Mouse (Mus musculus): ENCODE results near the gene Ankzf1.

Gene Ankzf1

DNA sequence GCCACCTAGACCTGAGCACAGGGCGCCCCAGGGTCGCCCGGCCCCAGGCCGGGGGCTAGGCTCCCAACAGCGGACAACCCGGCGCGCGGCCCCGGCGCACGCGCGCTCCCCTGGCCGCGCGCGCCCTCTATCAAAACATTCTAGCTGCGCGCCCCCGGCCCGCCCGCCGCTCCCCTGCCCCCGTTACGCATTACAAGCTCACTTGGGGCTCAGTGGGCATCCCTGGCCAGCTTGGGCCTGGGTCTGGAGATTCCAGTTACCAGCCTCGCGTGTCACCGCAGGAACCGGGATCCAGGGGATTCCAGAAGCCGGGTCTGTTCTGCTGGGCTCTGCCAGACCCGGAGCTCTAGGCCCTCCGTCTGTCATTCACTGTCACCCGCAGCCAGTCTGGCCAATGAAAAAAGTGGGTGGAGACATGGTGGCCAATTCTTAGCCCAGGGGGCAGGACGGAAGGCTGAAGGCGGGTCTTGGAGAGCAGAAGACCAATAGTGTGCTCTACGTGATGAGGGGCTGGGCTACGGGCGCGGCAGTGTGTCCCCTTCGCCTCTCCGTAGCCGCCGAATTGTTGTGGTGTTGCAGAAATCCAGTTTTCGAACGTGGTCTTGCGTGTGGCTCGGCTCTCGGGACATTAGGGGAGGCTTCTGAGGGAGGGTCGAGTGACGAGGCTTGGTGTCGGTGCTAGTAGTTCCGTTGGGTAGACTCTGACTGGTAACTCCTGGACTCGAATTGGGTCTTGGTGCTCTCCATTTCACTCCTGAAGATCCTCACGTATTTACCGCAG, at the start of gene Ankzf1, which contains the start of gene Atg9a:
Gene Ankzf1 (plus strand): TSS at position 530 of the 781 bp plus-strand sequence.
Gene Atg9a (minus strand): TSS at position 575 of the 781 bp plus-strand sequence.
- peak; percentile 93 for DNase-seq (ENCODE audit: low spot score)

DNA sequence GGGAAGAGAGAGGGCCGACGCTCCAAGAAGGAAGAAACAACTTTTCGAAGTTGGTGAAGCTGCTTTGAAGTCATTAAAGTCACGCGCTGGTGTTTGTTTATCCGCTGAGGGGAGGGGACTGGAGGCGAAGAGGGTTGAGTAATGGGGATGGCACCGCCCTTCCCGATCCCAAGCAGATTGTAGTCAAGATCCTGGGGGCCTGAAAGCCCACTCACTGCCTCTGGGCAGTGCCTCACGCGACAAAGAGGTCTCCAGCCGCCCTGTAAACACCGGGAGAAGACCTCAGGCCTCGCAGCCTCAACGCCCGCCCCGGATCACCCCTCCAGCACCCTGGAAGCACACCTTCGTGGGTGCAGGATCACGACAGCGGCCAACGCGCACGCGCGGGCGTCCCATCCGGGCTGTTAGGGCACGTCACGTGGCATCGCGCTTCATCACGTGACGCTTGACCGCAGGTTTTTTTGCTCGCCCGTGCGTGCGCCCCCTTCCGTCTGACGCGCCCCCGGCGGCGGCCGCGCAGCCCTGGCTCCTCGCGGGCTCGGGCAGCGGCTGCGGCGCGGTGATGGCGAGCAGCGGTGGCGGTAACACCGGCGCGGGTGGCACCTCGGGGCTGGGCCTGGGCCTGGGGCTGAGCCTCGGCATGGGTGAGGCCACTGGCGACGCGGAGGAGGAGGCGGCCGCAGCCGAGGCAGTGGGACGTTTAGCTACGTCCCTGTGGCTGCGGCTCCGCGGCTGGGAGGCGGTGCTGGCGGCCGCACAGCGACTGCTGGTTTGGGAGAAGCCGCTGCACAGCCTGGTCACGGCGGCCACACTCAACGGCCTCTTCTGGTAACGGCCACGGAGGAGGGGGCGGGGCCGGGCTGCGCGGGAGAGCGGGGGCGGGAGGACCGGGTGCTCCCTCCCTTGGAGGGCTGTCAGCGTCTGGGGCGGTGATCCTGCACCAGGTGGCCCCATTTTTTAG, 49.4 kb upstream of the Ankzf1 start, which contains the start of the genes Cnppd1 and Retreg2:
Gene Cnppd1 (minus strand): TSS at position 411 of the 961 bp plus-strand sequence.
Gene Retreg2 (plus strand): TSS at position 478 of the 961 bp plus-strand sequence.
- DNase-seq (ENCODE audit: low spot score): peak; percentile 98

DNA sequence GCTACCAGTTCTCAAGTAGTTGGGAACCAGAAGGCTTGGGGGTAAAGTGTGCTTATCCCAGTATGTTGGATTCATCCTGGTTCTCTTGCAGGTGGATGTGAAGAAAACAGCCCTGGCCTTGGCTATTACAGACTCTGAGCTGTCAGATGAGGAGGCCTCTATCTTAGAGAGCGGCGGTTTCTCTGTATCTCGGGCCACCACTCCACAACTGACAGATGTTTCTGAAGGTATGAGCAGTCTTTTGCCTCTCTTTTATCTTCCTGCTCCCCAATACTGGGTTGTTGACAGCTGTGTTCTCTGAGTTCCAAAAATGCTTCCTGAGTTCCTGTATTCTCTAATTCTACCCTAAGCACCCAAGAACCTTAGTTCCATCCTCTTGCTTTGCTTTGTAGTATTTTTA, 46.4 kb upstream of the Ankzf1 start:
- DNase-seq (ENCODE audit: low spot score): no peak

DNA sequence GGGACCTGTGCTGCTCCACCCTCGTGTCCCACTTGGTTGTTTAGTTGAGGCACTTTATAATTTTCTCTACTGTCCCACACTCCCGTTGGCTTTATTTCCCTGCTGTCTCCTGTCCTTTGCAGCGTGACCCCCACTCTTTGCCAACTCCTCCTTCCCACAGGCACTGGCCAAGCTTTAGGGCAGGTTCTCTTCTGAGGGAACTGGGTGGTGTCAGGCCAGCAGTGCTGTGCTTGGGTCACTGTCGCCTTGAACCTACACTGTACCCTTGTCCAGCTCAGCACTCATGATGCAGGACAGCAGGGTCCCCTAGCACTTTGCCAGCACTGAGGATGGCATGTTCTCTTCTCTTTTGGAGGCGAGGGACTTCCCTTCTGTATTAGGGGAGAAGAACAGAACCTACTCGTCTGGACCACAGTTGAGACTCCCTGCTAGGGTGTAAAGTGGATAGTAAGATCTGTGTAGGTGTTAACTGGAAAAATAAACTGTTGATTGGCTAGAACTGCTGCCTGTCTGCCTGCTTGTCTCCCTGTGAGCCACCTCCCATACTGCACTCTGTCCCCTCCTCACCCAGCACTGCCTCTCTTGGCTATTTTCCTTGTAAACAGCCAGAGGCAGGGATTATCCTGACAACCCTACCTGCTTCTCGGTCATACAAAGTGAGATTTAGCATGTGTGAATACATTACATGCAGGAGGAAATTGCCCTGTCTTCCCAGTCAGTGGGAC, 44.4 kb upstream of the Ankzf1 start:
- DNase-seq (ENCODE audit: low spot score): no peak

DNA sequence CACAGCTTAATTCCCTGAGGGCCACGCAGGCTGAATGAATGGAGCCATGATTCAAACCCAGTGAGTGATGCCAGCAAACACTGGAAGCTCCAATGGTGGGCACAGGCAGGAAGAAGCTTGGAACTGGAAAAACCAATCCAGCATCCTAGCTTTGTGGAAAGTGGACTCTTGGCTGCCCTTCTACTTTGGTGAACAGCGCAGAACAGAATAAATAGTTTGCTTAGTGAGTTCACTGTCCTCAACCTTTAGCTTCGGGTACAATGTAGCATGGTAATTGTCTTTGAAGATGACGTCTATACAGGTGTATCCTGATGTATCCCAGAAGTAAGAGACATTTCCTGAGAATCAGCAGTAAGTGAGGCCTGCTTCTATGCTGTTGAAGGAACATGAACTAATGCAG, 43.2 kb upstream of the Ankzf1 start:
- no peak for DNase-seq (ENCODE audit: low spot score)

DNA sequence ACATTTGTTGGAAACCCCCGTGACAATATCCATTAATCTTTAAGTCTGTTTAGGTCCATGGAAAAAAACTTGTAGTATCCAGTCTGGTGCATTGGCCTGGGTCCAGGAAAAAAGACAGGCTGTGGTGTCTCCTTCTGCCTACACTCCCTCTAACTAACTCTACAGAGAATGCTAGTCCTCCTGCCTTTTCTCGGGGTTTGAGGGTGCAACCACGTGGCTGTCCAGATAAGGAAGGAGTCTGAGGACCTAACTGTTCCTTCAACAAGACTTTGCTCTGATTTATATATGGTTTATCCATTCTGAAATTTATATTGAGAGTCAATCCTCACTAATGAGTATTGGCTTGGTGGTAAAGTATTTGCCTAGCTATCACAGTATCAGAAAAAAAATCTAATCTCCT, 36.1 kb upstream of the Ankzf1 start:
- DNase-seq (ENCODE audit: low spot score): no peak

DNA sequence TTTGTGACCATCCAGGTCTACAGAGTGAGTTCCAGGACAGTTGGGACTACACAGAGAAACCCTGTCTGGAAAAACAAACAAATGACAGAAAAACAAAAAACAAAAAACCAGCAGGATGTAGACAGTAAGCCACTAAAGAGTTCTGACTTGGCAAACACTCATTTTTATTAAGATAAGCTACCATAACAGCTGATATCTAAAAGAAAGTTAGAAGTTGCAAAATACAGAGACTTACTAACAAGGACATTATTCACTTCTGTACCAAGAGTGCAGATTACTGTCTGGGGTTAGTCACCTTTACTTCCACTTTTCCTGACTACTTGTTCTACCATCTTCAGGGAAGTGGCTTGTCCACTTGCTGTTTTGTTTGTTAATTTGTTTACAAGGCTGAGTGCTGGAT, 33.0 kb upstream of the Ankzf1 start:
- no peak for DNase-seq (ENCODE audit: low spot score)

DNA sequence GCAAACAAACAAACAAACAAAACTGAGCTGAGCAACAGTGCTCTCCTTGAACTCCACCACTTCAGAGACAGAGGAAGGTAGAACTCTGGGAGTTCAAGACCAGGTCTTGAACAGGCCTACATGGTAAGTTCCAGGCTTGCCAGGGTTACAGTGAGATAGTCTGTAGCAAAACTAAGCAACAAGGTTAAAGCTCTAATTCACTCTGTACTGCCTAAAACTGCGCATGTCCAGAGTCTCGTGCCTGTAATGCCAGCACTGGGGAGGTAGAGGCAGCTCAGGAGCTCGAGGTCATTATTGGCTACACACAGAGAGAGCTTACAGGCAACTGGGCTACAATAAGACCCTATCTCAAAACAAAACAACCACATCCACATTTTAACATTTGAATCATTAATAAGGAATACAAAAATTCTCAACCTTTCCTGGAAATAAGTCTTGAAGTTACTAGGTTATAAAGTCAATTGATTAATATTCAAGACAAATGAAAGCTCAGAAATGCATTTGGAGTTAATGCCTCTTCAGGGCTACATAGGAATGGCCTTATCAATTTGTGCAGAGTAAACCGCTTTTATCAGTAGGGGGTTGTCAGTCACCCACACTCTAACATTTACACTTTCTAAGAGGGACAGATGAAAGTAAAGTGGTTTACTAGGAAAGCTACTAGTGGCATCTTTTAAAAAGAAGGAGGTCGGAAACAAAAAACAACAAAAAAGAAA, 32.3 kb upstream of the Ankzf1 start:
- DNase-seq (ENCODE audit: low spot score): no peak

DNA sequence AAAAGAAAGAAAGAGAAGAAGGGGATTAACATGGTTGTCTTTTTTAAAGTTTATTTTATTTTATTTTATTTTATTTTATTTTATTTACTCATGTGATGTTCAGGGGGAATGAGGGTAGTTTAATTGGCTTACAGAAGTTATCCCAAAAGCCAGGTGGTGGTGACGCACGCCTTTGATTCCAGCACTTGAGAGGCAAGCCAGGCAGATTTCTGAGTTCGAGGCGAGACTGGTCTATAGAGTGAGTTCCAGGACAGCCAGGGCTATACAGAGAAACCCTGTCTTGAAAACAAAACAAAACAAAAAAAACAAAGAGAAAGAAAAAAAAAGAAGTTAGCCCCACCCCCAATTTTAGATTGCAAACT, 31.7 kb upstream of the Ankzf1 start:
- DNase-seq (ENCODE audit: low spot score): no peak

DNA sequence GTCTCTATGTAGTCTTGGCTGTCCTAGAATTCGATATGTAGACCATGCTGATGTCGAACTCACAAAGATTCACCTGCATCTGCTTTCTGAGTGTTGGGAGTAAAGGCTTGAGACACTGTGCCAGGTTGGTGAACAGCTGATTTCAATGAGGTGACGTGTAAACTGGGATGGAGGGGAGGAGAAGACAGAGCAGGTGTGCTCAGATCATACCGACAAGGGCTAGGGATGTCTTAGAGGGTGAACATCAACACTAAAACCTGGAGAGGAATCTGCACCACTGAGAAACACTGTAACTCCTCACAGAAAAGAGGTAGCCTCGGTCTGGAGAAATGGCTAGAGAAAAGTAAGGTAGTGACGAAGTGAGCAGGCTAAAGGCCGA, 23.9 kb upstream of the Ankzf1 start:
- no peak for DNase-seq (ENCODE audit: low spot score)

DNA sequence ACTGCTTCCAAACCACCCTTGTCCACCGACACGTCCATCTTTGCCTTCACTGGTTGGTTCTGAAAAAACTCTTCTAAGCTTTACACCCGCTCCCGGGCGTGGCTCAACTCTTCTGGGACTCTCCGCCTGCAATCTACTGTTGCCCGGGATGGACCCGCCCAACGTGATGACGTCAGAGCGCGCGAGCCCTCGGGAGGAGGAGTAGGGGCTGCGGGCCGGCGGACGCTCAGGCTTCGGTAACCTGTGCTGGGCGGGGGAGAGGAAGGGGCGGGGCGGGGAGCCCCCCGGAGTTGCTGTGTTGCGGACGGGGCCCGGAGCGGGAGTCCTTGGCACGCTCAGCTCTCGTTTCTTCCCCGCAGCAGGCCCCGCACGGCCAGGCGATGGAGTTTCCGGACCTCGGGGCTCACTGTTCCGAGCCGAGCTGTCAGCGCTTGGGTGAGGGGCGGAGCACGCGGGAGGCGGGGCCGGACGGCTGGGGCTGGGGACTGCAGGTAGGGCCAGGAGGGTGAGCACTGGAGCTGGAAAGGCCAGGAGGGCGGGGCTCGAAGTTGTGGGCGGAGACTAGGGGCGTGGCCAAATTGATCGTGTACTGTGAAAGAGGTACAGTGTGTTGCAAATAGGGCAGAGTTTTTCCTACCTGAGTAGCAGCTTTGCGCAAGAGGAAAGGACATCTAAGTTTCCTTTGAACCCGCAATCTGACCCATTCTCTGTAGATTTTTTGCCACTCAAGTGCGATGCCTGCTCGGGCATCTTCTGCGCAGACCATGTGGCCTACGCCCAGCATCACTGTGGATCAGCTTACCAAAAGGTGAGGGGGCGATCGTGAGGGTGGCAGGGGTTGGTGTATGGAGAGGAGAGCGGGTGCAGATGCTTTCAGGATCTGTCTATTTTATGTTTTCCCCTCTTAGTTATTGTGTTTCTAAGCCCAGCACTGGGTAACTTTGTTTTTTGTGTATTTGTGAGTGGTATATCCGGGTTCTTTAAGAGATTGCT, 23.2 kb upstream of the Ankzf1 start, which contains the start of gene Zfand2b:
Gene Zfand2b (plus strand): TSS at position 175 of the 993 bp plus-strand sequence.
- peak; percentile 97 for DNase-seq (ENCODE audit: low spot score)

DNA sequence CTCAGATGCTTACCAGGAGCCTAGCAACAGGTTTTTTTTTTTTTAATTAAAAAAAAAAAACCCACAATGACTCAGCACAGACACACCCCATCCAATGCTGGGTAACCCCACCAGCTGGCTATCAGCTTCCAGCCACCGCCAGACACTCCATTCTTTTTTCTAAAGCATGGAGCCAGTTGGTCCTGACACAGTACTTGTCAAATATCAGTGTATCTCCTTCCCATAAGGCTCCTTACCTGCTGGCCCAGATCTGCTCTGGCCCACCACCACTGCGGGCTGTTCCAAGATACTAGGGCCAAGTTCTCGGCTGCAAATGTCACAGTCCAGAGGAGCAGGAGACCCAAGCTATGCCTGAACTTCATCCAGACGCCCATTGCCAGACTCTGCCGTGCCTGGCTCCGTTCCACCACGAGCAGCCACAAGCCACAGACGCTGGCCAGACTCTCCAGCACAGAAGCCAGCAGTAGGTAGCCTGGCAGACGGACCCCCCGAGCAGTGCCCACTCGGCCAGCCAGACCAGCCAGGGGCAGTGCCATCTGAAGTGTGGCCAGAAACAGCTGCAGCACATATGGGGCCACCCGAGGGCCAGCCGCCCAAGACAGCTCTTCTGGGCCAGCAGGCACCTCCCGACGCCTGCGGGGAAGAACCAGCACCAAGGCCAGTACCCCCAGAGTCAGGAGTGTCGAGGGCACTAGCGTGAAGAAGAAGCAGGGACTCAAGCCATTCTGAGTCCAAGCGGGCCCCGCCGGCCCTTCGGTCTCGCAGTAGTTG, 12.4 kb upstream of the Ankzf1 start:
- DNase-seq (ENCODE audit: low spot score): peak; percentile 65

DNA sequence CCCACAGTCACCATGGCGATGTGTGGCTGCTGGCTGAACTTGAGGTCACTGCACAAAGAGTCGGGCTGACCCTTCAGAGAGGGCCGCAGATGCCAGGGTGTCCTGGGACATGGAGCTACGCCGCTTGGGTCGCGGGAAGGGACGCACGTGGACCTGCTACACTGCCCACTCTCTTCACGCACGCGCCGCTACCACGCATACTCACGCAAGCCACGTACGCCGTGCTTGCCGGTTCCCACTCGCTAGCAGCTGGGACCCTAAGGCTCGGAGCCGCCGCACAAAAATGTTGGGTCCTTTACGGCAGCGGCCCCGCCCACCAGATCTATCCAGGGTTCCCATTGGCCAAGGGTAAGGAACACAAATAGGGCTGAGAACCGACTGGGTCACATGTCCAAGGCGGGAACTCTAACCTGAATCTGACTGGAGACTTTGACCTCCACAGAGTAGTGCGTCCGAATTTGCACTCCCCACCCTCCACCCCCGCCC, 11.8 kb upstream of the Ankzf1 start, which contains the start of gene Abcb6:
Gene Abcb6 (minus strand): TSS at position 288 of the 486 bp plus-strand sequence.
- peak; percentile 82 for DNase-seq (ENCODE audit: low spot score)

DNA sequence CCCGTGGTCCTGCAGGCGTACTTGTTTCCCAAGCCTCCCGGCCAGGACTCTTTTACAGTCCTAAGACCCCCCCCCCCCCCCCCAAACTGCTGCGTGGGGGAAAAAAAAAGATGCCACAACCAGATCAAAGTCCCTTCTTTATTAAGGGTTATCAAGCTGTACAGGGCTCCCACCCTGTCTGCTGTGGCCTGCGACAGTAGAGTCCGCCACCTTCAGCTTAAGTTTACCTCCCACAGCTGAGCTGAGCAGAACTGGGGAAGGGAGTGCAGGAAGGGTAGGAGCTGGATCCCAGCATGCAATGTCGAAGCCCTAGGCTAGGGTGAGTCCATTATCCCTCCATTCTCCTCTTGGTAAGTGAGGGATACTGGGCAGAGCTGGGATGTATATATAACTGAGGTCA, 11.2 kb upstream of the Ankzf1 start:
- no peak for DNase-seq (ENCODE audit: low spot score)

DNA sequence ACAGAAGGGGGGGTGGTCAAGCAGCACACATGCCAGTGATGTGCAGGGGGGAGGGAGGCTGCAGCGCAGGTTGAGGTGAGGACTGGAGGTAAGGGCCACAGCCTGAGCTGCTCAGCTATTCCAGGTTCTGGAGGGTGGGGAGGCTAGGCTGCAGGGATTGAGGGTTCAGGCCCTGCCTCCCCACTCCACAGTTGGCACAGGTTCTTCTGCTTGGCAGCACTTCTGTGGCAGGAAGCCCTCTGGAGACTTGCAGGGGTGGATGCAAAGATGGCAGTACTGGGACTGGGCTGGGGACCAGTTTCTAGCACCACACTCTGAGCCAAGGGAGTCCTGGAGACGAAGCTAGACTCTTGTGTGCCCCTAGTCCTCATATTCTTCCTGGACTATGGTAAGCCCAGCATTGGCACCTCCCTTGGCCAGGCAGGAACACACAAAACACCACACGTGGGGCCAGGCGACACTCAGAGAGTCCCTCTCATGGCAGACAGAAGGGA, 10.5 kb upstream of the Ankzf1 start:
- no peak for DNase-seq (ENCODE audit: low spot score)

DNA sequence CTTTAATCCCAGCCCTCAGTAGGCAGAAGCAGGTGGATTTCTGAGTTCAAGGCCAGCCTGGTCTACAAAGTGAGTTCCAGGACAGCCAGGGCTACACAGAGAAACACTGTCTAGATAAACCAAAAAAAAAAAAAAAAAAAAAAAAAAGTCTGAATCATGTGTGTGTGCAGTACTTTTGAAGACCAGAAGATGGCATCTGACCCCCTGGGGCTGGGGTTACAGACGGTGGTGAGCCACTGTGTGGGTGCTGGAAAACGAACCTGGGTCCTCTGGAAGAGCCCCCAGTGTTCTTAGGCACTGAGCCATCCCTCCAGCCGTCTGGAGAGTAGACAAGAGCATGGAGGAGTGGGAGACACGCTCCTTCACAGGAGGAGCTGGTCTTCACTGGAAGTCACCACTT, 9.8 kb upstream of the Ankzf1 start:
- DNase-seq (ENCODE audit: low spot score): no peak

DNA sequence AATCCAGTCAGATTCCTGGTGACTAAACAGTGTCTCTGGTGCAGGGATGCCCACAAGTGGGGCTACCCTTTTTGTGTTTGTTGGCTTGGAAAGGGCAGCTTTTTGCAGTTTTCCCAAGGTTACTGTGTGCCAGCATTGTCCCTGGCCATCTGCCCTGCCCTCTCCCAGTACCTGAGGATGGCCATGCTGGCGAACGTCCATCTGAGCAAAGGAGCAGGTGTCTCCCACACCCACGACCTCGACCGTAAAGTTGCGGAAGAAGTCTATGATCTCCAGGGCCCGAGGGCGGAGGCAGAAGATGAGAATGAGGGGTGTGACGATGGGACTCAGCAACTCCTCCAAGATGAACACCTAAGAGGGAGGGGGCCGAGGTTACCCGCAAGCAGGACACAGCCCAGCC, 6.5 kb upstream of the Ankzf1 start:
- no peak for DNase-seq (ENCODE audit: low spot score)

DNA sequence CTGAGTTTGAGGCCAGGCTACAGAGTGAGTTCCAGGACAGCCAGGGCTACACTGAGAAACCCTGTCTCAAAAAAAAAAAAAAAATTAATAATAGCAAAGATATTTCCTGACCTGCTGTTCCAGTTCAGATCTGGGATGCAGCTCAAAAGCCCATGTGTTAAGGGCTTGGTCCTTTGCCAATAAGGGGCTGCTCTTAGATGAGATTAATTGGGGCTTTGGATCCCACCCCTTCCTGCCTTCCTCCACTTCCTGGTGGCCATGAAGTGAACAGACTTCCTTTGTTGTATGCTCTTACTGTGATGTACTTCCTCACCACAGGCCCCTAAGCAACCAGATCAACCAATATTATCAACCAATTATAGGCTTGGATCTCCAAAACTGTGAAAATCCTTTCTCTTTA, 4.8 kb upstream of the Ankzf1 start:
- no peak for DNase-seq (ENCODE audit: low spot score)

DNA sequence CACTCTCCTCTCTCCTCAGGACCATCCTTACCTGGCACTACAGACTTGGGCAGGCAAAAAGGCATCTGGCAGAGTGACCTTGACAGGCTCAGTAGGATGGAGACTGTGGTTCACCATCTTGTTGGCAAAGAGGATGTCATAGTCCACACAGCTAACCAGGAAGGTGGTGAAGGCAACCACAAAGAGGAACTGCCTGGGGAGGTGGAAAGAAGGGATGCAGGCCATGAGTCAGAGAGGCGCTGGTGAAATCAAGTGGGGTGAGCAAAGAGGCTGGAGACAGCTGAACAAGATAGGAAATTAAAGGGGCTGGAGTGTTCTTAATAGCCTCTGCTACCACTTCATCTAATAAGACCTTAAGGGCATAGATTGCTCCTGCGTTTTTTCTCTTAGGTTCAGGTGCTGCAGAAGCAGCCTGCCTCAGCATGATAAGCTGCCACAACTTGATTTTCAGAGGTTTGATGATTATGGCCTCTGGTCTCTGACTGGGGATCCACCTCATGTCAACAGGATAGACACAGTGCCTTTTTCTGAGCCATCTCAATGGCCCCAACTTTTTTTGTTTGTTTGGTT, 4.0 kb upstream of the Ankzf1 start:
- DNase-seq (ENCODE audit: low spot score): no peak

All from spleen, adult 12 weeks (tissue).